In genomic region chr16:26982112-26982511, GRCm38 (mm10) we compare ENCODE assay signal across 13 mouse cellular contexts. TPM values are rescaled to one million over a fixed set of nuclear protein-coding genes. Genes with fewer than 3 reads are reported as not detected.
DNase-seq lines count a peak whose midpoint lies in the region; ATAC-seq and TF ChIP-seq lines count a peak whose summit lies in the region.
"Had no signal": no experiment of that assay in that cellular context is flagged by ENCODE, and none has a peak within 500 bp of the region (broad histone marks: within the 10 kb centered on the region; RNA-seq: fewer than 3 reads in every experiment).

No protein-coding gene starts in this region.

- H3K9ac ChIP-seq in hindbrain, postnatal 0 days (replicated peaks; ENCODE audit: low read length) = no peak overlapping the region
- no peak overlapping the region for H3K9ac ChIP-seq in hindbrain, embryonic 12.5 days
- no peak overlapping the region for H3K9ac ChIP-seq in midbrain, embryonic 11.5 days (ENCODE audit: low read length)
- no peak overlapping the region for H3K9ac ChIP-seq in midbrain, embryonic 15.5 days

- 43% methylated on average over 3 of the region's 3 CpGs for WGBS in hindbrain, postnatal 0 days
- WGBS in hindbrain, embryonic 12.5 days = 36% methylated on average over 3 of the region's 3 CpGs
- 33% methylated on average over 3 of the region's 3 CpGs for WGBS in midbrain, embryonic 11.5 days
- WGBS in midbrain, embryonic 15.5 days = 38% methylated on average over 3 of the region's 3 CpGs

- H3K9me3 ChIP-seq in hindbrain, postnatal 0 days (ENCODE audit: low read length) = no peaks in the 10 kb centered on the region
- H3K9me3 ChIP-seq in hindbrain, embryonic 12.5 days (replicated peaks) = no peaks in the 10 kb centered on the region
- H3K9me3 ChIP-seq in midbrain, embryonic 11.5 days (ENCODE audit: control insufficient read depth, low read length) = no peaks in the 10 kb centered on the region
- H3K9me3 ChIP-seq in midbrain, embryonic 15.5 days = no peaks in the 10 kb centered on the region

- peak; percentile 39 for TF ChIP-seq CTCF in hindbrain, postnatal 0 days (IDR thresholded peaks at IDR 0.05; ENCODE audit: low read depth)

- H3K4me3 ChIP-seq in hindbrain, postnatal 0 days (ENCODE audit: low read length) = no peak overlapping the region
- H3K4me3 ChIP-seq in hindbrain, embryonic 12.5 days = no peak overlapping the region
- no peak overlapping the region for H3K4me3 ChIP-seq in midbrain, embryonic 11.5 days (ENCODE audit: low read depth, low read length)
- H3K4me3 ChIP-seq in midbrain, embryonic 15.5 days = no peak overlapping the region

- no peaks in the 10 kb centered on the region for H3K4me1 ChIP-seq in hindbrain, postnatal 0 days (ENCODE audit: insufficient read depth, low read length)
- no peaks in the 10 kb centered on the region for H3K4me1 ChIP-seq in hindbrain, embryonic 12.5 days
- H3K4me1 ChIP-seq in midbrain, embryonic 11.5 days (ENCODE audit: control insufficient read depth, insufficient read depth, low read length) = no peaks in the 10 kb centered on the region
- H3K4me1 ChIP-seq in midbrain, embryonic 15.5 days = no peaks in the 10 kb centered on the region

- H3K27ac ChIP-seq in hindbrain, postnatal 0 days = no peak overlapping the region
- no peak overlapping the region for H3K27ac ChIP-seq in hindbrain, embryonic 12.5 days
- H3K27ac ChIP-seq in midbrain, embryonic 11.5 days (ENCODE audit: low read depth, low read length) = no peak overlapping the region
- H3K27ac ChIP-seq in midbrain, embryonic 15.5 days = no peak overlapping the region
- H3K27ac ChIP-seq: macrophage had no signal

- no peak overlapping the region for H3K4me2 ChIP-seq in hindbrain, postnatal 0 days (ENCODE audit: low read depth, low read length)
- no peak overlapping the region for H3K4me2 ChIP-seq in hindbrain, embryonic 12.5 days (replicated peaks)
- H3K4me2 ChIP-seq in midbrain, embryonic 11.5 days = no peak overlapping the region
- H3K4me2 ChIP-seq in midbrain, embryonic 15.5 days = no peak overlapping the region
- H3K4me2 ChIP-seq: heart, embryonic 11.5 days had no signal

- H3K36me3 ChIP-seq in hindbrain, postnatal 0 days (ENCODE audit: insufficient read depth, low read length) = no peaks in the 10 kb centered on the region
- no peaks in the 10 kb centered on the region for H3K36me3 ChIP-seq in hindbrain, embryonic 12.5 days
- no peaks in the 10 kb centered on the region for H3K36me3 ChIP-seq in midbrain, embryonic 11.5 days (ENCODE audit: control insufficient read depth, insufficient read depth, low read length)
- H3K36me3 ChIP-seq in midbrain, embryonic 15.5 days (replicated peaks) = no peaks in the 10 kb centered on the region

- no peak for ATAC-seq in hindbrain, postnatal 0 days
- no peak for ATAC-seq in hindbrain, embryonic 12.5 days (ENCODE audit: low FRiP score)
- ATAC-seq in midbrain, embryonic 11.5 days (ENCODE audit: low FRiP score) = no peak
- no peak for ATAC-seq in midbrain, embryonic 15.5 days (replicated peaks)
- ATAC-seq: hindbrain, embryonic 16.5 days had no signal

- no peaks in the 10 kb centered on the region for H3K27me3 ChIP-seq in hindbrain, postnatal 0 days (ENCODE audit: insufficient read depth, low read length)
- no peaks in the 10 kb centered on the region for H3K27me3 ChIP-seq in hindbrain, embryonic 12.5 days
- no peaks in the 10 kb centered on the region for H3K27me3 ChIP-seq in midbrain, embryonic 11.5 days (ENCODE audit: control insufficient read depth, insufficient read depth, low read length)
- no peaks in the 10 kb centered on the region for H3K27me3 ChIP-seq in midbrain, embryonic 15.5 days (replicated peaks)

- peak; percentile 32 for DNase-seq in hindbrain, postnatal 0 days (ENCODE audit: low spot score)
- peak; percentile 88 for DNase-seq in midbrain, embryonic 11.5 days (ENCODE audit: low spot score, missing footprints)
- peak; percentile 12 for DNase-seq in adipocyte (ENCODE audit: low spot score)
- peak; percentile 30 for DNase-seq in retina, postnatal 1 day
- DNase-seq in thymus, postnatal 14 days = no peak
- no peak for DNase-seq in kidney, adult 8-10 months
- DNase-seq: adrenal gland, adult 8-10 months; thymus, postnatal 25 days had no signal

RNA-seq across cellular contexts. Expression of gene Gmnc, which starts 9.3 kb away (rescaled TPM):
- 2.0 and 2.7 TPM in 2 replicates for total RNA-seq in hindbrain, postnatal 0 days (2014; rRNA removed)
- polyA plus RNA-seq in hindbrain, postnatal 0 days (2015; fragmentation: Nextera tagmentation; extraction: Ambion mirVana) = 0.98 and 1.00 TPM in 2 replicates
- polyA plus RNA-seq in hindbrain, embryonic 12.5 days (2016; fragmentation: Nextera tagmentation; extraction: Ambion mirVana) = 0.54 and 0.91 TPM in 2 replicates
- not detected in 2 replicates for polyA plus RNA-seq in midbrain, embryonic 11.5 days (2014; fragmentation: Nextera tagmentation; extraction: Ambion mirVana)
- 0.19 and 0.26 TPM in 2 replicates for polyA plus RNA-seq in midbrain, embryonic 15.5 days (2015; fragmentation: Nextera tagmentation; extraction: Ambion mirVana)
- total RNA-seq: adrenal gland, adult 8-10 months had no signal
- polyA plus RNA-seq: heart, embryonic 11.5 days; macrophage had no signal

Comparison
In these comparisons a context has a peak if more than half of its experiments do, and no peak if none do; other contexts are left out.
1. DNase-seq: peak in hindbrain, postnatal 0 days (single experiment), midbrain, embryonic 11.5 days (single experiment), adipocyte (single experiment) and retina, postnatal 1 day (single experiment); none in thymus, postnatal 14 days (single experiment) and kidney, adult 8-10 months (0 of 2).